Mouse (Mus musculus) megakaryocyte, embryonic 14.5 days (primary cell): ENCODE measurements around the gene Ric8a.

ENCODE experiments used
- FLI1 ChIP-seq: IDR thresholded peaks from 2 replicates; pipeline ENCODE4 v1.6.1; 2012; ENCODE audit warnings: low read length, inconsistent platforms, mixed read lengths
- GATA1 ChIP-seq: IDR thresholded peaks from 3 replicates; pipeline ENCODE4 v1.6.1; 2012; ENCODE audit warnings: mixed read lengths, low read length, inconsistent platforms, borderline replicate concordance

DNA sequence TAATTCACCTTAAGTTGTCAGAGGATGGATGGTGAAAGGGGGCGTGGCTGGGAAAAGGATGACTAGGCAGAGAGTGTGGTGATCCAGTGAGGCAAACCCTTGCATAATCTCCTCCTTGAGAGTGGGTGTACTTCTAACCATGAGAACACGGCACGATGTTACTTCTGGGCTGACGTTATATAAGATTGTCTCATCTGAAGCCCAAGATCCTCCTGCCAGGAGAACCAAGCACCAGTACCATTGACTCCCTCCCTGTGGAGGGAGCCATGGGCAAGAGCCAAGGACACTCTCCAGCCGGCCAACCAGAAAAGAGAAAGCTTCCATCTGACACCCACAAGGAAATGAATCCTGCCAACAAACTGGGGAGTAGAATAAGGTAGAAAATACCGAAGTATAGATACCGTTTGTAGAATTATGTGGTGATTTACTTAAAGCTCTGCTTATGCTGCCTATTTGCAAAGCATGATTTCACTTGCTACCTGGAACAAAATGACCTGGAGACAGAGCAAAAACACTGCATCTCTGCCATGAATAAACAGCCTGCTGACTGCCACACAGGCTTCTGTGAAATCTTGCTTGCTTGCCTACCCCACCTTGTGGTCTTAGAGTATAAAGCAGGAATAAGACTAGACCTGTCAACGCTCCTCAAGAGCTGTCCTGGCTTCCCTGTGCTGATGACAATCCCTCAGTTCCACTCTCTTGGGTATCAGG is 28.4 kb upstream of the Ric8a start:
- TF ChIP-seq GATA1 (no peak), FLI1 (no peak)
